Mouse (Mus musculus): ENCODE measurements around the gene Lypd3. TPM values are rescaled to one million over a fixed set of nuclear protein-coding genes. Genes with fewer than 3 reads are reported as not detected.
A peak's percentile ranks its signal among the peaks of the same experiment; 100 is the strongest.

Lypd3 gene
- polyA plus RNA-seq (2015; fragmentation: Nextera tagmentation; extraction: Ambion mirVana): not detected in 2 replicates

DNA sequence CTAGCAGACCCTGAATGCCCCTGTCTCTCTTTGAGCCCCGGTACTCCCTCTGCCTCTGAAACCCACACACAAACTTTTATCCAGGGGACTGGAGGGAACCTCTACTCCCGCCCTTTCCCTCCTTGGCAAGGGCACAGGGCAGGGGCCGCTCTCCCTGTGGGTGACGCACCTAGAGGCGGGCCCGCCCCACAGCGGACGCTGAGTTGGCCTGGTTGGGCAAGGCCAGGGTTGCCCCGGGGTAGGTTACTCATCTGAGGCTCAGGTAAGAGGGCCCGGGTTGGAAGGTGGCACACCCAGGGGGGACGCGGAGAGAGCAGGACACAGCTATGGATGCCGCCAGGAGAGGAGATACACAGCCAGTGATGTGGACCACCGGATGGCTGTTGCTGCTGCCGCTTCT is at the start of gene Lypd3:
TSS of gene Lypd3 (plus strand) at position 287 of the 400 bp plus-strand sequence.
- ATAC-seq (no peak), DNase-seq (no peak)
- Histone ChIP-seq H3K9ac (replicated peaks) (no peak within 1 kb of the TSS), H3K27ac (ENCODE audit: low read depth) (no peak within 1 kb of the TSS), H3K36me3 (replicated peaks; ENCODE audit: insufficient read depth, low read length) (no peaks in the 10 kb centered on the region), H3K27me3 (ENCODE audit: insufficient read depth, low read length) (peaks cover 45% of the 10 kb centered on the region), H3K4me2 (ENCODE audit: low read depth, low read length) (no peak within 1 kb of the TSS), H3K4me1 (ENCODE audit: insufficient read depth) (peaks cover 8% of the 10 kb centered on the region), H3K9me3 (ENCODE audit: low read length) (no peaks in the 10 kb centered on the region), H3K4me3 (ENCODE audit: low read depth, low read length) (no peak within 1 kb of the TSS)
- TF ChIP-seq EP300 (IDR thresholded peaks at IDR 0.05; ENCODE audit: low read depth) (no peak), CTCF (IDR thresholded peaks at IDR 0.05; ENCODE audit: low read depth) (no peak)
- 31% methylated on average over 13 of the region's 15 CpGs for WGBS (ENCODE audit: insufficient replicate concordance)

DNA sequence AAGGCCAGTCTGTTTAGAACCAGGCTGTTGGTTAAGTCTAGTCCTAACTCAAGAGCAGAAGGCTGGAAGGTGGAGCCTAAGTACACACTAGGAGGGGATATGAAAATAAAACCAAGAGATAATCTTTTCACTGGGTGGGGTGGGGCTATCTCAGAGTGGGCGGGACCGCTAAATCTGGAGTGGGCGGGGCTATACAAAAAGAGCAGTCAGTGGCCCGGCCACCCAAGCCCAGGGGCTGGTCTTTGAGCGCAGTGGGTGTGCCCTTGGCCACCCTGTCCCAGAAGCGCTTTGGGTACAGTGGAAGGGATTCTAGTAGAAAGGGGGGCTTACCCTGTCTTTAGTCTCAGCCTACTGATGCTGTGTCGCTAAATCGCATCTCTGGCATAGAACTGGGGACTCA is 49.5 kb upstream of the Lypd3 start:
- Histone ChIP-seq H3K27me3 (ENCODE audit: insufficient read depth, low read length) (peaks cover 17% of the 10 kb centered on the region), H3K36me3 (replicated peaks; ENCODE audit: insufficient read depth, low read length) (no peaks in the 10 kb centered on the region), H3K4me3 (ENCODE audit: low read depth, low read length) (peak overlapping the region; percentile 31; the same call in 1 of the 2 replicates), H3K4me2 (ENCODE audit: low read depth, low read length) (peak overlapping the region; percentile 68), H3K4me1 (ENCODE audit: insufficient read depth) (peaks cover 11% of the 10 kb centered on the region), H3K9ac (replicated peaks) (no peak overlapping the region), H3K27ac (ENCODE audit: low read depth) (no peak overlapping the region), H3K9me3 (ENCODE audit: low read length) (no peaks in the 10 kb centered on the region)
- DNase-seq (peak; percentile 55), ATAC-seq (peak; percentile 60)
- TF ChIP-seq CTCF (IDR thresholded peaks at IDR 0.05; ENCODE audit: low read depth) (no peak), EP300 (IDR thresholded peaks at IDR 0.05; ENCODE audit: low read depth) (no peak)
- 13% methylated on average over 8 of the region's 8 CpGs for WGBS (ENCODE audit: insufficient replicate concordance)

DNA sequence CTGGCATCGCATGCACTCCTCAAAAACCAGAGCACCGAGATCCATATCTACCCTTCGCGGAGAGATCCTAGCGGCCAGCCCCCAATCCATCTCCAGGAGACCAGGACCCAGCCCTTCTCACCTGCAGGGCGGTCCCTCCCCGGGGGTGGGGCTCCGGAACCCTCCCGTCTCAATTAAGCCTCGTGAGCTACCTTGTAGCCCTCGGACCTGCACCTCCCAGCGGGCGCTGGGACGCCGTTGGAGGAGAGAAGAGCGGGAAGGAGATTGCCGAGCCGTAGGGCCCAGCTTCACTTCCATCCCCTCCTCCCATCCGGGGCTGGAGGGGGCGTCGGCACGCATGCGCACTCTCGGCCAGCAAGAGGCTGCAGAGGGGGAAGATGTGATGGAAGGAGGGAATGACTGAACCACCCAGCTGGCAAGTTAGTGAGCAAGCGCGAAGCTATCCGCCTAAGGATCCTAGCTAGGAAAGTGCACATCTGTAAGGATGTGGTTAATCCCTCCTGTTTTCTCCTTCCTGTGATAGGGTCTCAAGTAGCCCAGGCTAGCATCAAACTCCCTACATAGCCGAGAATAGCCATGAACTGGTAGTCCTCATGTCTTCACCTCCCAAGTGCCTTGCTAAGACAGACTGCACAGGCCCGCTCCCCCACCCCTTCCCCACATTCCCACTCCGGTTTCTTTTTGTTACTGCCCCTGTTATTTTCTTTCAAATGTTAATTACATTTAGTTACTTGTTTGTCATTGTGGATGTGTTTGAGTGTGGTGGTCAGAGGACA is 48.8 kb upstream of the Lypd3 start, which contains the start of the genes Ethe1 and Zfp575:
TSS of gene Ethe1 (plus strand) at position 214 of the 776 bp plus-strand sequence.
TSS of gene Zfp575 (minus strand) at position 312 of the 776 bp plus-strand sequence.
- ATAC-seq (peak; percentile 28; the same call in 1 of the 2 replicates), DNase-seq (peak; percentile 42)
- TF ChIP-seq EP300 (IDR thresholded peaks at IDR 0.05; ENCODE audit: low read depth) (no peak), CTCF (IDR thresholded peaks at IDR 0.05; ENCODE audit: low read depth) (no peak)
- Histone ChIP-seq H3K4me1 (ENCODE audit: insufficient read depth) (peaks cover 17% of the 10 kb centered on the region), H3K27ac (ENCODE audit: low read depth) (no peak within 1 kb of the TSS), H3K27me3 (ENCODE audit: insufficient read depth, low read length) (peaks cover 17% of the 10 kb centered on the region), H3K9ac (replicated peaks) (peak within 1 kb of the TSS; percentile 41; the same call in 1 of the 2 replicates), H3K9me3 (ENCODE audit: low read length) (no peaks in the 10 kb centered on the region), H3K36me3 (replicated peaks; ENCODE audit: insufficient read depth, low read length) (no peaks in the 10 kb centered on the region), H3K4me3 (ENCODE audit: low read depth, low read length) (peak within 1 kb of the TSS; percentile 31), H3K4me2 (ENCODE audit: low read depth, low read length) (peak within 1 kb of the TSS; percentile 68)
- 10% methylated on average over 30 of the region's 30 CpGs for WGBS (ENCODE audit: insufficient replicate concordance)

DNA sequence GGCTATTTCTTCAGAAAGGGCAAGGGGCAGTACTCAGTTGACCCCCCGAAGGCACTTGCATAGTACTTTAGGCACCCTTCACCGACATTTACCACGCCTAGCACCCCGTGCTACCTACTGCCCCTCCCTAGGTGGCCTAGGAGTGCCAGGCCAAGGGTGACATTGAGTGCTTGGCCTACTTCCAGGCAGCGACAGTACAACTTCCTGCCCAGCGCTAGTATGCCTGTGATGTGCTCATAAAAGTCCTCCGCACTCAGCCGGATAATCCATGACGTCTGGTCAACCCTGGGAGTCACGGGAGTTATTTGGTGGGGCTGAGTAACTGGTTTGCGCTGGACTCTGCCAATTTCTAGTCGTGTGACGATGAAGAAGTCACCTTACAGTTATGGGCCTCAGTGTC is 48.0 kb upstream of the Lypd3 start:
- no peak overlapping the region for H3K4me3 ChIP-seq (ENCODE audit: low read depth, low read length)
- no peaks in the 10 kb centered on the region for H3K36me3 ChIP-seq (replicated peaks; ENCODE audit: insufficient read depth, low read length)
- no peak for ATAC-seq
- no peak overlapping the region for H3K4me2 ChIP-seq (ENCODE audit: low read depth, low read length)
- no peaks in the 10 kb centered on the region for H3K9me3 ChIP-seq (ENCODE audit: low read length)
- TF ChIP-seq EP300 (IDR thresholded peaks at IDR 0.05; ENCODE audit: low read depth): no peak
- no peak for TF ChIP-seq CTCF (IDR thresholded peaks at IDR 0.05; ENCODE audit: low read depth)
- peaks cover 17% of the 10 kb centered on the region for H3K27me3 ChIP-seq (ENCODE audit: insufficient read depth, low read length)
- peaks cover 21% of the 10 kb centered on the region for H3K4me1 ChIP-seq (ENCODE audit: insufficient read depth)
- WGBS (ENCODE audit: insufficient replicate concordance): 65% methylated on average over 13 of the region's 13 CpGs
- H3K9ac ChIP-seq (replicated peaks): no peak overlapping the region
- H3K27ac ChIP-seq (ENCODE audit: low read depth): no peak overlapping the region
- DNase-seq: peak; percentile 36

DNA sequence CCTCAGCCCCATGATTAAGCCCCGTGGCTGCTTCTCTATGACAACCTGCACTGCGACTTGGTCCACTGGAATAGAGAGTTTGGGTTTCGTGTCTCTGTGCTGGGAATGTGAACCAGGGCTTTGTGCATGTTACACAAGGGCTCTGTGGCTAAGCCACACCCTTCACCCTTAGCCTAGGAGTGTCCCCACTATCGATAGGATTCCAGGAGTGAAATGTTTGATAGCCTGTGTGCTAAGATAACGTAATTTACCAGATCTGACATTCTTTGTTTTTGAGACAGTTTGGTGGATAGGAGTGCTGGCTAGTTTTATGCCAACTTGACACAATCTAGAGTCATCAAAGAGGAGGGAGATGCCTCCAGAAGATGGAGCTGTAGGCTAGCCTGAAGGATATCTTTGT is 44.6 kb upstream of the Lypd3 start:
- no peaks in the 10 kb centered on the region for H3K9me3 ChIP-seq (ENCODE audit: low read length)
- peak; percentile 34 for ATAC-seq
- H3K27me3 ChIP-seq (ENCODE audit: insufficient read depth, low read length): 0 out of 2 replicates have a peak, but pooled peaks cover 5% of the 10 kb centered on the region
- no peak overlapping the region for H3K9ac ChIP-seq (replicated peaks)
- DNase-seq: no peak
- TF ChIP-seq CTCF (IDR thresholded peaks at IDR 0.05; ENCODE audit: low read depth) (peak; percentile 30; the same call in 1 of the 2 replicates), EP300 (IDR thresholded peaks at IDR 0.05; ENCODE audit: low read depth) (peak; percentile 48; the same call in 1 of the 2 replicates)
- H3K36me3 ChIP-seq (replicated peaks; ENCODE audit: insufficient read depth, low read length): no peaks in the 10 kb centered on the region
- H3K4me3 ChIP-seq (ENCODE audit: low read depth, low read length): no peak overlapping the region
- no peak overlapping the region for H3K27ac ChIP-seq (ENCODE audit: low read depth)
- H3K4me2 ChIP-seq (ENCODE audit: low read depth, low read length): no peak overlapping the region
- 50% methylated on average over 5 of the region's 5 CpGs for WGBS (ENCODE audit: insufficient replicate concordance)
- H3K4me1 ChIP-seq (ENCODE audit: insufficient read depth): peaks cover 30% of the 10 kb centered on the region

DNA sequence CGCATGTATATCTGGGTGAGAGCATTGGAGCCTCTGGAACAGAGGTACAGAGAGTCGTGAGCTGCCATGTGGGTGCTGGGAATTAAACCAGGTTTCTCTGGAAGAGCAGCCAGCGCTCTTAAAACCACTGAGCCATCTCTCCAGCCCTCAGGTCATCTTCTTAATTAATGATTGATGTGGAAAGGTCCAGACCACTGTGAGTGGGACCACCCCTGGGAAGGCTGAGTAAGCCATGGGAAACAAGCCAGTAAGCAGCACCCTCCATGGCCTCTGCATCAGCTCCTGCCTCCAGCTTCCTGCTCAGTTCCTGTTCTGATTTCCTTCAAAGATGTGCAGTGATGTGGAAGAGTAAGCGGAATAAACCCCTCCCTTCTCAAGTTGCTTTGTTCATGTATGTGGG is 44.2 kb upstream of the Lypd3 start:
- DNase-seq (no peak), ATAC-seq (no peak; the same call in 1 of the 2 replicates)
- Histone ChIP-seq H3K27me3 (ENCODE audit: insufficient read depth, low read length) (0 out of 2 replicates have a peak, but pooled peaks cover 3% of the 10 kb centered on the region), H3K4me1 (ENCODE audit: insufficient read depth) (peaks cover 26% of the 10 kb centered on the region), H3K27ac (ENCODE audit: low read depth) (no peak overlapping the region), H3K9ac (replicated peaks) (no peak overlapping the region), H3K4me2 (ENCODE audit: low read depth, low read length) (no peak overlapping the region), H3K9me3 (ENCODE audit: low read length) (no peaks in the 10 kb centered on the region), H3K36me3 (replicated peaks; ENCODE audit: insufficient read depth, low read length) (no peaks in the 10 kb centered on the region), H3K4me3 (ENCODE audit: low read depth, low read length) (no peak overlapping the region)
- TF ChIP-seq EP300 (IDR thresholded peaks at IDR 0.05; ENCODE audit: low read depth) (no peak), CTCF (IDR thresholded peaks at IDR 0.05; ENCODE audit: low read depth) (no peak)
- WGBS (ENCODE audit: insufficient replicate concordance): 56% methylated on average over 4 of the region's 4 CpGs

Data from liver, postnatal 0 days (tissue).